Mouse (Mus musculus) ES-Bruce4 (cell line): ENCODE data around the gene Kifc1.
A peak's percentile ranks its signal among the peaks of the same experiment; 100 is the strongest.

ENCODE experiments used
- CTCF ChIP-seq: IDR thresholded peaks from one replicate; pipeline ENCODE4 v1.8.1; 2011; ENCODE audit warnings: low read depth, low read length
- EP300 ChIP-seq: IDR thresholded peaks from 2 replicates; pipeline ENCODE4 v1.6.1; 2011; ENCODE audit warnings: low read depth, low read length; ENCODE audit not compliant: insufficient read depth
- POLR2A ChIP-seq: IDR thresholded peaks from one replicate; pipeline ENCODE4 v1.8.1; 2011; ENCODE audit warnings: low read length; ENCODE audit not compliant: insufficient read depth

- TF ChIP-seq POLR2A (no peak), EP300 (0 out of 2 replicates have a peak, but pooled peaks have one; percentile 3), CTCF (peak; percentile 0)
Measured at GRCm38 (mm10) chr17:33911813-33912414, 21.5 kb upstream of the Kifc1 start.
